Mouse (Mus musculus) urinary bladder, postnatal 10 days (tissue): ENCODE data around the gene Glod4.

Experiments
- DNase-seq: peaks from one replicate; pipeline ENCODE4 v3.0.0; 2022; ENCODE audit warnings: low spot score

Glod4 gene

GRCm38 (mm10) chr11:76146187-76147010 is 97.1 kb downstream of the Glod4 start:
- DNase-seq = no peak

GRCm38 (mm10) chr11:76145169-76145568 is 98.4 kb downstream of the Glod4 start:
- DNase-seq = no peak

- DNase-seq = no peak
These were observed 99.1 kb downstream of the Glod4 start for GRCm38 (mm10) chr11:76144386-76144785.

- no peak for DNase-seq
These were observed 105.5 kb downstream of the Glod4 start for GRCm38 (mm10) chr11:76137996-76138395.

- no peak for DNase-seq
These were observed 107.7 kb downstream of the Glod4 start for GRCm38 (mm10) chr11:76135641-76136437.

GRCm38 (mm10) chr11:76130859-76131258 is 112.7 kb downstream of the Glod4 start:
- no peak for DNase-seq

GRCm38 (mm10) chr11:76125386-76125785 is 118.1 kb downstream of the Glod4 start:
- no peak for DNase-seq

GRCm38 (mm10) chr11:76123517-76123916 is 120.0 kb downstream of the Glod4 start:
- no peak for DNase-seq

GRCm38 (mm10) chr11:76122571-76122970 is 121.0 kb downstream of the Glod4 start:
- DNase-seq = no peak

GRCm38 (mm10) chr11:76121086-76121485 is 122.4 kb downstream of the Glod4 start:
- no peak for DNase-seq

- no peak for DNase-seq
These were observed 123.1 kb downstream of the Glod4 start for GRCm38 (mm10) chr11:76120407-76120901.

- DNase-seq = no peak
These were observed 133.1 kb downstream of the Glod4 start for GRCm38 (mm10) chr11:76110416-76110815.

GRCm38 (mm10) chr11:76106551-76107496 is 136.7 kb downstream of the Glod4 start:
- DNase-seq = no peak

GRCm38 (mm10) chr11:76101154-76101553 is 142.4 kb downstream of the Glod4 start:
- no peak for DNase-seq

- no peak for DNase-seq
These were observed 144.1 kb downstream of the Glod4 start for GRCm38 (mm10) chr11:76099193-76099975.

- DNase-seq = no peak
These were observed 149.9 kb downstream of the Glod4 start for GRCm38 (mm10) chr11:76093610-76094009.

GRCm38 (mm10) chr11:76089776-76090175 is 153.7 kb downstream of the Glod4 start:
- DNase-seq = no peak

- DNase-seq = no peak
These were observed 155.0 kb downstream of the Glod4 start for GRCm38 (mm10) chr11:76088506-76088905.

- no peak for DNase-seq
These were observed 157.5 kb downstream of the Glod4 start for GRCm38 (mm10) chr11:76085898-76086591.

- no peak for DNase-seq
These were observed 158.6 kb downstream of the Glod4 start for GRCm38 (mm10) chr11:76084943-76085342.
